Mouse (Mus musculus): ENCODE data around the gene Gm21477. TPM values are rescaled to one million over a fixed set of nuclear protein-coding genes. Genes with fewer than 3 reads are reported as not detected.

Gene Gm21477
- total RNA-seq (2023): not detected

DNA sequence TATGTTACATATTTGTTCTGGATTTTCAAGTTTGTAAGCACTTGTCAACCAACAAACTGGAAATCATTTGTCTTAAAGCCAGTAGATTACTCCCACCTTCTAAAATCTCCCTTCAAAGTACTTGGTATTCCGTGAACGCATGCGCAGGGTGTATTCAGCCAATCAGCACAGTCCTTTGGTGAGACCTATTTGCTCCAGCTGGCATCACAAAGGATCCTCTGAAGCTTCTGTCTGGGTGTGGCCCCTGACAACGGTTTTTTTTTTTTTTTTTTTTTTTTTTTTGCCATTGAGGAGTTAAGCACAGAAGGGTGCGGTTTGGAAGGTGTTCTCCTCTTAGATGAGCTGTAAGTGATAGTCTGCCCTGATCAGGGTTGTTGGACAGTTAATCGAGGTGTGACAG lies at the start of gene Gm21477:
Gene Gm21477, plus strand, starts transcription at position 301 of the 400 bp plus-strand sequence.

